Mouse (Mus musculus): ENCODE data around the gene Skap2.

Gene Skap2

GRCm38 (mm10) chr6:52004995-52005394 lies 7.4 kb downstream of the Skap2 start:
- no peak for DNase-seq

- no peak for DNase-seq
Measured at GRCm38 (mm10) chr6:52002676-52003075, 9.7 kb downstream of the Skap2 start.

GRCm38 (mm10) chr6:51999157-51999478 lies 13.2 kb downstream of the Skap2 start:
- DNase-seq = no peak

DNA sequence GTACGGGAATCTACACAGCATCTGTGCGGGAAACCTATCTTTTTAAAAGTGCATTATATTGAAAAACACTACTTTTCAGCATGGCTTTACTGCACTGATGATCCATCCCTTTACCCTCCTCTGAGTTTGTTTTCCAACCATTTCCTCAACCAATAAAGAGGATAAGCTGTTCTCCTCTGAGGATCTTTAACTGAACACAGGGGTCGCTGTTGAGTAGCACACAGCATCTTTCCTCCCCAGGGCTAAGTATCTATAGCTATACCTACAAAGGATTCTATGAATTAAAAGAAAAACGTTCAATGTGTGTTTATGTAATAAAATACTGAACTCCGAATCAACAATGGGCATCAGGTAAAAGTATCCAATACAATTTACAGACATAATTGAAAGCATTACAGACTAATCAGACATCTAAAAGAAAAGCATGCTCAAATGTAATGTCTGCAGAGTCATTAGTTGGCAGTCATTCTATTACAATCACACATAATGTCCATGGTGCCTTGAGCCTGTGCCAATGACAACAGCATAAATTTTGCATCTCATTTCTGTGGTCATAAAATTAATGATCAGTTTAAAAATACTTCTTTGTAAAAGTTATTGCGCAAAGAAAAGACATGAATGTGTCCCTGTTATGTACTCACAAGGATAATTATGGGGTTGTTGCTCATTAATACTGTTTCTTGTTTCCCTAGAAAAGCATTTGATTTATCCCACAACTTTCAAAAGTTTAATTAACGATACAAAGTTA lies 13.8 kb downstream of the Skap2 start:
- no peak for DNase-seq

DNA sequence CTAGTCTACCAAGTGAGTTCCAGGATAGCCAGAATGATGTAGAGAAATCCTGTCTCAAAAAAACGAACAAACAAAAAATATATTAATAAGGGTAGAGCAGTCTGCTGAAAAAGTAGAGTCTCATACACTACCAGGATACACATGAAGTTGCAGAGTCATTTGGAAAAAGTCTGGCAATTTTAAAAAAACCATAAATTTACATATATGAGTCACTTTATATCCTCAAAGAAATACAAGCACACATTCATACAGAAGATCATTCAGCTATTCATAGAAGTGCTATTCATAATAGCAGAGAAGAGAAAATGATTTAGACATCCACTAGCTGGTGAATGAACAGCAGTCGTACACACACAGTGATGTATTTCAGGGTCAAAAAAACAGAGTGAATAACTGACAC lies 24.4 kb downstream of the Skap2 start:
- DNase-seq = no peak

GRCm38 (mm10) chr6:51977638-51978037 lies 34.7 kb downstream of the Skap2 start:
- DNase-seq = no peak

- DNase-seq = no peak
Measured at GRCm38 (mm10) chr6:51975751-51976150, 36.6 kb downstream of the Skap2 start.

DNA sequence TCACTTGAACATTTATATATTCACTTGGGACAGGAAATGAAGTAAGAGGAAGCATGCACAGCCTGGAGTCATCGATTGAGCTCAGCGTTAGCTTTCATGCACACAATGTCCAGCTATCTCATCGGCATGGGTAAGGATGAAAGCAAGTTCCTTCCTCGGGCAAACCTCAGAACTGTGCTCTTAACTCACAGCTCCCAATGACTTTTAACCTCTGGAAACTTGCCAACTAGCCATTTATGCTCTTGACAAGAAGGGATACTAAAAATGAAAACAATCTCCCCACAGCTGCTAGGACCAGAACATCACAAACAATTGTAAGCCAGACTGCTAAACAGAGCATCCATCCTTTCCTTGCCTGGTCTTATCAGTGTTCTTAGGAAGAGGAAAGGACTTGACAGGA lies 53.4 kb downstream of the Skap2 start:
- no peak for DNase-seq

- DNase-seq = no peak
Measured at GRCm38 (mm10) chr6:51956048-51956792, 56.1 kb downstream of the Skap2 start.

- no peak for DNase-seq
Measured at GRCm38 (mm10) chr6:51947661-51948060, 64.7 kb downstream of the Skap2 start.

- DNase-seq = no peak
Measured at GRCm38 (mm10) chr6:51944916-51945315, 67.4 kb downstream of the Skap2 start.

DNA sequence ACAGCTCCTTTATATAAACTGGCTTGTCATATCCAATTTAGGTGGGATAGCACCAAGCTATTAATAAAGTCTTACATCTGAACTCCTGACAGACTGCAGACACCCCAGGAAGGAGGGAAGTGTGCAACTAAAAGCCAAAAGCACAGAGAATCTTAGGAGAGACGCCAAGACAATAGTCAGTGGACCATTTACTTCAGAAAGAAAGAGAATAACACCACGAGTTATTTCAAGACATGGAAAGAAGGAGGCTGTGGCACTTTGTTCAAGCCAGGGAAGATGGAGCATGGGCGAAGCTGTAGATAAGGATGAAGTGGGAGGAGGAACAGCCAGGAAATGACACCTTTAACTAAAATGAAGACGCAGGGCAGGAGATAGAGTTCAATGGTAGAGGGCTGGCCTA lies 78.4 kb downstream of the Skap2 start:
- DNase-seq = no peak

DNA sequence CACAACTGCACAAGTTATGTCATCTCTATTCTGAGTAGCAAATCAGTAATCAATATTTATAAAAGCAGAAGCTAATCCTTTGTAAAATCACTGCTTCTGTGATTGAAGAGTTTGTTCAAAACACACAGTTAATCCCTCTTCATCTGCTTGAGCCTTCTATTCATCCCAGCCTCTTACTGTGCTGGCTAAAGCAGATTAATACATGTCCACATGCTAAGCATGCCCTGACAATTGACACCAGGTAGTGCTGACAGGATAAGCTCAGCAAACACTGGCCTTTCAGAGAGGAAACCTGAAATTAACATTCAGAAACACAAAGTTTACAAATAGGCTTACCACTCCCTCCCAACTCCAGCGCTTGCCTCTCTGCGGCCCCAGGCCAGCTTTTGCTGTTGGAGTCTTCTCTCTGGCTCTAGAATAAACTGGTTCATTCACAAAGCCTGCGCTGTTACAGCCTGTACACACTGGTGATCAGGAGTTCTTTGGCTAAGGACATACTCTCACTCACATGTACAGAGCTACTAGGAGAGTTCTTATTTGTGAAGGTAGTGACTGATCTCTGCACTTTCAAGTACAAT lies 79.2 kb downstream of the Skap2 start:
- no peak for DNase-seq

- no peak for DNase-seq
Measured at GRCm38 (mm10) chr6:51927101-51927500, 85.2 kb downstream of the Skap2 start.

GRCm38 (mm10) chr6:51921831-51922230 lies 90.5 kb downstream of the Skap2 start:
- DNase-seq = no peak

GRCm38 (mm10) chr6:51908495-51908894 lies 103.9 kb downstream of the Skap2 start:
- no peak for DNase-seq

DNA sequence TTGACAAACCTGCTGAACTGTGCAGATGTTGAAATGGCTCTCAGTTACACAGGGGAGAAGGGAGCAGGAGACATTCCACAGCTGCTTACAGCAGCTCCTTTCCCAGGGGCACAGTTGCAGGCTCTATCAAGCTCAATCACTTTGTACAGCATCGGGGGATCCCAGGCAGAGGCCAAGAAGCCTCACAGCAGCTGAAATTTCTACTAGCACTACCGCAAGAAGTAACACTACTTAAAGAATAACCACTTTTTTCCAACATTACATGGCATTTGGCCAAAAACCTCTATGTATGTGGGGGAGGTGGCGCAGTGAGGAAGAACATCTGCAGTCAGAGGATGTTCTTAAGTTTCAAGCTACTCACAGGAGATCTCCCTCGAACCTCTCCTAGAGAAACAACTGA lies 106.7 kb downstream of the Skap2 start:
- DNase-seq = no peak

- DNase-seq = no peak
Measured at GRCm38 (mm10) chr6:51901544-51901943, 110.8 kb downstream of the Skap2 start.

- no peak for DNase-seq
Measured at GRCm38 (mm10) chr6:51898318-51898994, 113.9 kb downstream of the Skap2 start.

DNA sequence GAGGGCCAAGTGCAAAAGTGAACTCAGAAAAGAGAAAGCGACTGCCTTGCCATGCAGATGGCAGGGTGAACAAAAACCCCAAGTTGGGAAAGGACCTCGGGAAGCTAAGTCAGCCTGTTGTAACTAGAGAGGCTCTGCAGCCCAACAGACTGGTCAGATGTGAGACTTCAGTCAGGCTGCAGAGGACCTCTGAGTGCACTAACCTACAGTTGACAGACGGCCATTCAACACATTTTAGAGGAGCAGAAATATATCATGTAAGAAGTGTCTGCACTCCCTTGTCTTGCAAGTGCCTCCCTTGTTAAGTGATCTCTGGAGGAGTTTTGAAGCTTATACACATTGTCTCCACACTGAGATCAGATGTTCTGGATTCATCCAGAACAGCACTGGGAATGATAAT lies 116.6 kb downstream of the Skap2 start:
- DNase-seq = no peak

GRCm38 (mm10) chr6:51894717-51895116 lies 117.6 kb downstream of the Skap2 start:
- DNase-seq = peak; percentile 16

DNA sequence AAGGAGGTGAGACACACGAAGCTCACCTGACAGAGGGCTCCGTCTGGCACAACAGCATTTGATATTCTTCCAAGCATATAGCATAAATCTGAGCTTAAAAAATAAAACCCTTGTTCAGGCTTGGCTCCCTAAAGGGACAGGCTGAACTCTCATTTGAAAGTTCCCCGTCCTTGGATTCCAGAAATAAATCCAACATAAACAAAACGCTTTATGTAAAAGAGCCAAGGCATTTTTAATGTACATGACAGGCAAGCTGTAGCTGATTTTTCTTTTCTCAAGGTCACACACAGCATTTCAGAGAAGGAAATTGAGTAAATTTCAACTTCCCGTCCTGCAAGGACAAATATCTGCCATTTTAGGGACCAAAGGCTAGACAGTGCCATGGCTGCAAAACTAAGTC lies 122.0 kb downstream of the Skap2 start:
- no peak for DNase-seq

GRCm38 (mm10) chr6:51889824-51890223 lies 122.5 kb downstream of the Skap2 start:
- DNase-seq = no peak
